Mouse (Mus musculus) erythroblast, embryonic 14.5 days (primary cell): ENCODE results near the gene Msmb.

Experiments
- GATA1 ChIP-seq: IDR thresholded peaks from 2 replicates; pipeline ENCODE4 v1.6.1; 2012; ENCODE audit warnings: low read length, inconsistent platforms, mixed read lengths
- TAL1 ChIP-seq: IDR thresholded peaks from 3 replicates; pipeline ENCODE4 v1.6.1; 2012; ENCODE audit warnings: low read length, inconsistent platforms, mixed read lengths

DNA sequence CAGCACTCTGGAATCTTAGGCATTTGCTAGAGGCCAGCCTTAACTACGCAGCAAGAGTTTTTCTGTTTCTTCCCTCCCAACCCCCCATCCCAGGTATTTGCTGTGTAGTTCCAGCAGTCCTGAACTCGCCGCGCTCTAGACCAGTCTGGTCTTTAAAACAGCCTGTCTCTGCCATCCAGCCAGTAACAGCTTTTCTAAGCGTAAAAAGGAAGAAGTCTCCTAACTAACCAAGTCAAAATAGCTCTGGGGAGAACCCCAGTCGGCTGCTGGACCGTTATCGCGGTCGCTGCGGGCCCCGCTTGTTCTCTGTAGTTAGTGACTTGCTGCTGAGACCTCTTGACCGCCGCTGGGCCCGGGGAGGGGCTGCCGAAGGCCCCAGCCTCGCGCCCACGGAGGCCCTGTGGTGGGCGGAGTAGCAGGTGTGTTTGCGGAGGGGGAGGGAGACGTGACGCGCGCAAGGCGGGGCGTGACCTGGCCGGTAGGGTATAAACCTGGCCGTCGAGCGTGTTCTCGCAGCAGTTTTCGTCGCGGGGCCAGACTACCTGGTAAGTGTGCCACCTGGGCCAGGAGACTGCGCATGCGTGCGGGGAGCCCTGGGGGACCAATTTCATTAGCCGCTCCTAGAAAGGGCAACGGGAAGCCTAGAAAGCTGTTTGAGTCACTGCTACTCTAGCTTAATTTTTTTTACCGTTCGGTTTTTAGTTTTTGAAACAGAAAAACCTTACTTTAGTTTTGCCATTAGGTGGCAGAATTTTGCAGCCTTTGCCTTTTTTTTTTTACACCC is 23.6 kb downstream of the Msmb start:
- TF ChIP-seq TAL1 (no peak), GATA1 (no peak)
